Mouse (Mus musculus) liver, adult 2 months (tissue): Measurements from ENCODE around the gene Bcas3.
"Not testable (repeated sequence)": the region's sequence is repeated elsewhere in the genome, so short reads cannot be mapped to it uniquely, and the experiment has no call there.

Experiments used
- CTCF ChIP-seq: fragments of 200-500 bp; IDR thresholded peaks from 2 replicates; pipeline ENCODE4 v1.5.1; 2011; ENCODE audit warnings: low read depth, low read length, control low read depth
- POLR2A ChIP-seq: fragments of 200-500 bp; IDR thresholded peaks from 2 replicates; pipeline ENCODE4 v1.6.1; 2011; ENCODE audit warnings: low read length, control low read depth; ENCODE audit not compliant: insufficient read depth; ENCODE audit errors: extremely low read depth

GRCm38 (mm10) chr11:85716730-85717129 lies 363.8 kb downstream of the Bcas3 start:
- not testable (repeated sequence) for TF ChIP-seq POLR2A, CTCF
